Mouse (Mus musculus) layer of hippocampus, postnatal 14 days (tissue): ENCODE data around the gene Adck1. TPM values are rescaled to one million over a fixed set of nuclear protein-coding genes. Genes with fewer than 3 reads are reported as not detected.
"Not testable (repeated sequence)": the region's sequence is repeated elsewhere in the genome, so short reads cannot be mapped to it uniquely, and the experiment has no call there.

Source experiments
- DNase-seq, 2 experiments: peaks; one replicate each; pipeline ENCODE4 v3.0.0; 2021 to 2022; ENCODE audit warnings: low spot score in 2 of 2, mixed read lengths in 1 of 2
- total RNA-seq, 2 experiments: library from RNA; stranded (reverse); gene quantifications; 2 replicates each; pipeline ENCODE4 v1.2.3; 2021

Adck1 gene
- total RNA-seq, 2 experiments from 2014 or later = 32.4 to 33.3 TPM

- DNase-seq = no peak
Measured at GRCm38 (mm10) chr12:88468691-88469090, 108.3 kb downstream of the Adck1 start.

- not testable (repeated sequence) for DNase-seq
Measured at GRCm38 (mm10) chr12:88471884-88472283, 111.5 kb downstream of the Adck1 start.

GRCm38 (mm10) chr12:88472832-88473231 lies 112.5 kb downstream of the Adck1 start:
- DNase-seq = no peak

GRCm38 (mm10) chr12:88473796-88474195 lies 113.4 kb downstream of the Adck1 start:
- no peak for DNase-seq

GRCm38 (mm10) chr12:88475833-88476232 lies 115.5 kb downstream of the Adck1 start:
- DNase-seq = no peak

GRCm38 (mm10) chr12:88476702-88477101 lies 116.3 kb downstream of the Adck1 start:
- DNase-seq = no peak

GRCm38 (mm10) chr12:88481657-88482056 lies 121.3 kb downstream of the Adck1 start:
- DNase-seq = no peak

- DNase-seq = no peak
Measured at GRCm38 (mm10) chr12:88490881-88491280, 130.5 kb downstream of the Adck1 start.

Other genes starting within 250 kb of the Adck1 start
- not detected for gene Gm10436, start 178.4 kb upstream of the Adck1 start, total RNA-seq
- not detected for gene Gm8332, start 110.5 kb upstream of the Adck1 start, total RNA-seq
- not detected for gene Gm5662, start 86.1 kb upstream of the Adck1 start, total RNA-seq
- not detected for gene Gm5039, start 36.5 kb upstream of the Adck1 start, total RNA-seq